ENCODE assay signal across 14 mouse cellular contexts in genomic region chr2:73772945-73773344, GRCm38 (mm10). TPM values are rescaled to one million over a fixed set of nuclear protein-coding genes. Genes with fewer than 3 reads are reported as not detected.
DNase-seq lines count a peak whose midpoint lies in the region; ATAC-seq lines count a peak whose summit lies in the region.
"Had no signal": no experiment of that assay in that cellular context is flagged by ENCODE, and none has a peak within 500 bp of the region (broad histone marks: within the 10 kb centered on the region; RNA-seq: fewer than 3 reads in every experiment).

No protein-coding gene starts in this region.

- no peak for ATAC-seq in limb, embryonic 11.5 days (ENCODE audit: insufficient number of reproducible peaks, low FRiP score, low TSS enrichment, low read depth)
- no peak for ATAC-seq in forebrain, embryonic 16.5 days
- ATAC-seq in midbrain, embryonic 11.5 days (ENCODE audit: low FRiP score), result no peak
- ATAC-seq in megakaryocyte-erythroid progenitor cell, adult 5-6 weeks (replicated peaks; ENCODE audit: low FRiP score, low TSS enrichment, poor library complexity, severe bottlenecking), result no peak

- H3K4me2 ChIP-seq in limb, embryonic 11.5 days (ENCODE audit: low read depth, severe bottlenecking), result peak overlapping the region; percentile 56
- H3K4me2 ChIP-seq in forebrain, embryonic 16.5 days (ENCODE audit: low read length), result peak overlapping the region; percentile 61
- peak overlapping the region; percentile 57 for H3K4me2 ChIP-seq in midbrain, embryonic 11.5 days

- H3K4me1 ChIP-seq in limb, embryonic 11.5 days (ENCODE audit: control insufficient read depth, insufficient read depth, low read length), result peaks cover 13% of the 10 kb centered on the region
- H3K4me1 ChIP-seq in limb, embryonic 10.5 days, result peaks cover 49% of the 10 kb centered on the region
- H3K4me1 ChIP-seq in forebrain, embryonic 16.5 days (replicated peaks; ENCODE audit: control insufficient read depth, insufficient read depth, low read length), result peaks cover 30% of the 10 kb centered on the region
- H3K4me1 ChIP-seq in midbrain, embryonic 11.5 days (ENCODE audit: control insufficient read depth, insufficient read depth, low read length), result peaks cover 13% of the 10 kb centered on the region; the same call in 1 of the 2 replicates

- DNase-seq in limb, embryonic 11.5 days (ENCODE audit: low spot score), result no peak
- DNase-seq in limb, embryonic 10.5 days (ENCODE audit: low spot score), result no peak
- DNase-seq in midbrain, embryonic 11.5 days (ENCODE audit: low spot score, missing footprints), result no peak
- no peak for DNase-seq in natural killer cell, adult 2 months (ENCODE audit: low spot score in 2 of 2)
- no peak for DNase-seq in left cerebral cortex, adult 8-10 months (ENCODE audit: low spot score in 2 of 2)
- DNase-seq in right cerebral cortex, postnatal 36 days (ENCODE audit: low spot score in 2 of 2), result no peak
- DNase-seq: cerebellum, adult 9-10 months; kidney, postnatal 25 days; lung, postnatal 4 days; thymus, adult 18-20 months had no signal

- no peaks in the 10 kb centered on the region for H3K9me3 ChIP-seq in limb, embryonic 11.5 days (ENCODE audit: control insufficient read depth, low read length)
- H3K9me3 ChIP-seq in limb, embryonic 10.5 days (replicated peaks), result no peaks in the 10 kb centered on the region
- H3K9me3 ChIP-seq in forebrain, embryonic 16.5 days (ENCODE audit: control insufficient read depth, low read length), result no peaks in the 10 kb centered on the region
- H3K9me3 ChIP-seq in midbrain, embryonic 11.5 days (ENCODE audit: control insufficient read depth, low read length), result no peaks in the 10 kb centered on the region

- whole genome bisulfite sequencing in limb, embryonic 11.5 days, result 16% methylated on average over 1 of the region's 1 CpGs
- 43% methylated on average over 1 of the region's 1 CpGs for WGBS in limb, embryonic 10.5 days
- 9% methylated on average over 1 of the region's 1 CpGs for WGBS in forebrain, embryonic 16.5 days
- WGBS in midbrain, embryonic 11.5 days, result 24% methylated on average over 1 of the region's 1 CpGs

- H3K9ac ChIP-seq in limb, embryonic 11.5 days (ENCODE audit: low read length), result no peak overlapping the region
- no peak overlapping the region for H3K9ac ChIP-seq in forebrain, embryonic 16.5 days (replicated peaks; ENCODE audit: low read depth, low read length)
- H3K9ac ChIP-seq in midbrain, embryonic 11.5 days (ENCODE audit: low read length), result no peak overlapping the region; the same call in 1 of the 2 replicates
- H3K9ac ChIP-seq: liver, embryonic 14.5 days had no signal

- H3K27ac ChIP-seq in limb, embryonic 11.5 days (replicated peaks; ENCODE audit: low read depth, low read length), result no peak overlapping the region
- no peak overlapping the region for H3K27ac ChIP-seq in limb, embryonic 10.5 days
- no peak overlapping the region for H3K27ac ChIP-seq in forebrain, embryonic 16.5 days (ENCODE audit: low read length)
- no peak overlapping the region for H3K27ac ChIP-seq in midbrain, embryonic 11.5 days (ENCODE audit: low read depth, low read length)
- H3K27ac ChIP-seq: liver, embryonic 14.5 days had no signal

- no peak overlapping the region for H3K4me3 ChIP-seq in limb, embryonic 11.5 days (ENCODE audit: low read depth, low read length)
- no peak overlapping the region for H3K4me3 ChIP-seq in limb, embryonic 10.5 days
- peak overlapping the region; percentile 90 for H3K4me3 ChIP-seq in forebrain, embryonic 16.5 days (replicated peaks; ENCODE audit: low read length)
- H3K4me3 ChIP-seq in midbrain, embryonic 11.5 days (ENCODE audit: low read depth, low read length), result no peak overlapping the region

- H3K36me3 ChIP-seq in limb, embryonic 11.5 days (ENCODE audit: control insufficient read depth, insufficient read depth, low read length), result no peaks in the 10 kb centered on the region
- no peaks in the 10 kb centered on the region for H3K36me3 ChIP-seq in limb, embryonic 10.5 days
- no peaks in the 10 kb centered on the region for H3K36me3 ChIP-seq in forebrain, embryonic 16.5 days (ENCODE audit: control insufficient read depth, insufficient read depth)
- H3K36me3 ChIP-seq in midbrain, embryonic 11.5 days (ENCODE audit: control insufficient read depth, insufficient read depth, low read length), result no peaks in the 10 kb centered on the region

- H3K27me3 ChIP-seq in limb, embryonic 11.5 days (ENCODE audit: control insufficient read depth, insufficient read depth, low read length), result no peaks in the 10 kb centered on the region
- no peaks in the 10 kb centered on the region for H3K27me3 ChIP-seq in limb, embryonic 10.5 days (ENCODE audit: low read depth, poor library complexity, severe bottlenecking)
- H3K27me3 ChIP-seq in forebrain, embryonic 16.5 days (replicated peaks; ENCODE audit: control insufficient read depth, insufficient read depth, low read length), result no peaks in the 10 kb centered on the region
- H3K27me3 ChIP-seq in midbrain, embryonic 11.5 days (ENCODE audit: control insufficient read depth, insufficient read depth, low read length), result no peaks in the 10 kb centered on the region

RNA-seq across cellular contexts. Expression of gene Chn1, which starts 2.2 kb away (rescaled TPM):
- 47.5 and 55.3 TPM in 2 replicates for polyA plus RNA-seq in limb, embryonic 11.5 days (2014; fragmentation: Nextera tagmentation; extraction: Ambion mirVana)
- polyA plus RNA-seq in limb, embryonic 10.5 days (2016; fragmentation: Nextera tagmentation; extraction: Ambion mirVana), result 32.7 and 38.7 TPM in 2 replicates
- 91.5 and 94.0 TPM in 2 replicates for polyA plus RNA-seq in forebrain, embryonic 16.5 days (2015; fragmentation: Nextera tagmentation; extraction: Ambion mirVana)
- 84.0 and 86.7 TPM in 2 replicates for polyA plus RNA-seq in midbrain, embryonic 11.5 days (2014; fragmentation: Nextera tagmentation; extraction: Ambion mirVana)
- 1,000 to 10,000 TPM; 1,322 to 1,483 (median 1,424) TPM for total RNA-seq in left cerebral cortex, adult 8-10 months (2022)
- total RNA-seq in megakaryocyte-erythroid progenitor cell, adult 5-6 weeks (2014; fragmentation: Nextera tagmentation), result 1.2 TPM in 1 of 2 replicates, not detected in the other
- not detected in 2 replicates for total RNA-seq in megakaryocyte-erythroid progenitor cell, adult 5-6 weeks (2017)
- total RNA-seq: hematopoietic stem cell, adult 5-6 weeks had no signal
